Mouse (Mus musculus): ENCODE measurements around the gene Scnn1g. TPM values are rescaled to one million over a fixed set of nuclear protein-coding genes. Genes with fewer than 3 reads are reported as not detected.

The Scnn1g gene
- polyA plus RNA-seq (2012; fragmentation: generic; extraction: Trizol), result not detected

GRCm38 (mm10) chr7:121734171-121734831 lies at the start of gene Scnn1g:
Gene Scnn1g (plus strand): TSS chr7:121734479.
- H3K79me2 ChIP-seq (ENCODE audit: control insufficient read depth, insufficient read depth), result no peaks in the 10 kb centered on the region
- H3K27me3 ChIP-seq (ENCODE audit: control insufficient read depth, insufficient read depth, insufficient read length), result peaks cover 31% of the 10 kb centered on the region
- TF ChIP-seq MYOD1 (IDR thresholded peaks at IDR 0.05; ENCODE audit: control insufficient read depth in 1 of 3, insufficient read length in 2 of 3, low read depth in 2 of 3) (peak in 1 of 3 experiments; percentile 13), USF1 (IDR thresholded peaks at IDR 0.05; ENCODE audit: low read depth) (no peak)
- peak within 1 kb of the TSS; percentile 52 for H3K4me2 ChIP-seq (ENCODE audit: low read depth)
- no peak within 1 kb of the TSS for H3ac ChIP-seq (ENCODE audit: control insufficient read depth, insufficient read length)
- H3K36me3 ChIP-seq (ENCODE audit: control insufficient read depth, insufficient read depth), result no peaks in the 10 kb centered on the region
- H3K4me3 ChIP-seq, result no peak within 1 kb of the TSS

DNA sequence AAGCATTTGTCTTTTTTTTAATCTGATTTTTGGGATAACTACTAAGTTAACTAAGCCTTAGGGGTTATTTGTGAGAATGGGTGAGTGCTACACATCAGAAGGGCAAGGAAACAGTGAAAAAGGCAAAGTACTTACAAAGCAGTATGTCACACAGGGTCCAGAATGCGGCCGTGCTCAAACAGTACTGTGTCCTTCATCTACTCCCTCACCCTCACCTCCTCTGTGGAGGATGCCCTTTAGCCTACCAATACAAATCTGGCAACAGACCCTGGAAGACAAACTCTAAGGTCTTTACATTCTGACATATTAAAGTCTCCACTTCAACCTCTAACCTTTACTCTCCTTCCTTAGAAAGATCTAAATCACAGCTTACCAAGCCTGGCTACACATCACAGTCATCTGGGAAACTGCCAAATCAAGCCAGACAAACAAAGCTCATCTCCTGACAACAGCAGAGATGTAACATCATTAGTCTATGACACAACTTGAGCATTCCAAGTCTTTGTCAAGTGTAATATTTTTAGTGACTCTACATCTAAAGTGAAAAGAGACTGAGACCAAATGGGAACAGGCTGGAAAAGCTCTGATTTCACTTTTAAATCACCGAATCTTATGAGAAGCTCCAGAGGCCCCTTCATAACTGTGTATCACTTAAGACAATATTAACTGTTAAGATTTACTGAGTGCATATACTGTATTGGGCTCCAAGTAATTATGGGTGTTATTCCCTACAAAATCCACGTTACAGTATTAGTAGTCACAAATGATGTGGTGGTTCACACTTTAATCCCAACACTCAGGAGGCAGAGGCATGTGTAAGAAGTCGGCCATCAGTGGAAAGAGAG lies 48.9 kb upstream of the Scnn1g start:
- H3K4me2 ChIP-seq (ENCODE audit: low read depth), result no peak overlapping the region

DNA sequence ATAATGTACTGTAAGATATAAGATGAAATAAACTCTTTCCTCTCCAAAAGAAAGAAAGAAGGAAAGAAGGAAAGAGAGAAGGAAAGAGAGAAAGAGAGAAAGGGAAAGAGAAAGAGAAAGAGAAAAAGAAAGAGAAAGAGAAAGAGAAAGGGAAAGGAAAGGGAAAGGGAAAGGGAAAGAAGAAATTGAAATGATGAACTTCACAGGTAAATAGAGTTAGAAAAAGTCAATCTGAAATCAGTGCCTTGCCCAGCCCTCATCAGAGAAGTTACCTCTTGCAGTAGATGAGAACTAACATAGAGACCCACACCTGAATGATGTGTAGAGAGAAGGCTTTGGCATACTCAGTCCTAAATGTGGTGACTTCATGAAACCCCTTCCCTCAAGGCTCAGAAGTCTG lies 44.9 kb upstream of the Scnn1g start:
- Histone ChIP-seq H3K4me2 (ENCODE audit: low read depth) (no peak overlapping the region), H3ac (ENCODE audit: control insufficient read depth, insufficient read length) (no peak overlapping the region), H3K36me3 (ENCODE audit: control insufficient read depth, insufficient read depth) (no peaks in the 10 kb centered on the region), H3K79me2 (ENCODE audit: control insufficient read depth, insufficient read depth) (peaks cover 94% of the 10 kb centered on the region), H3K27me3 (ENCODE audit: control insufficient read depth, insufficient read depth, insufficient read length) (no peaks in the 10 kb centered on the region), H3K4me3 (no peak overlapping the region)
- no peak for TF ChIP-seq MYOD1 (IDR thresholded peaks at IDR 0.05; ENCODE audit: control insufficient read depth in 1 of 3, insufficient read length in 2 of 3, low read depth in 2 of 3)
- TF ChIP-seq CEBPB (IDR thresholded peaks at IDR 0.05; ENCODE audit: insufficient read depth, poor library complexity, severe bottlenecking), result no peak
- TF ChIP-seq MYOG (IDR thresholded peaks at IDR 0.05; ENCODE audit: control insufficient read depth in 1 of 3, insufficient read depth in 1 of 3, insufficient read length in 2 of 3, low read depth in 2 of 3), result no peak
- no peak for TF ChIP-seq TCF12 (IDR thresholded peaks at IDR 0.05; ENCODE audit: insufficient read depth, poor library complexity, severe bottlenecking)
- TF ChIP-seq POLR2A (IDR thresholded peaks at IDR 0.05; ENCODE audit: insufficient read length, low read depth), result no peak
- no peak for TF ChIP-seq MAX (IDR thresholded peaks at IDR 0.05; ENCODE audit: low read depth)
- TF ChIP-seq TCF3 (IDR thresholded peaks at IDR 0.05; ENCODE audit: insufficient read length, low read depth), result no peak
- no peak for TF ChIP-seq REST (IDR thresholded peaks at IDR 0.05; ENCODE audit: insufficient read depth, insufficient read length)
- no peak for TF ChIP-seq SRF (IDR thresholded peaks at IDR 0.05; ENCODE audit: control insufficient read depth, insufficient read length, low read depth)
- TF ChIP-seq E2F4 (IDR thresholded peaks at IDR 0.05; ENCODE audit: insufficient read depth), result no peak

More for the DNA sequence above, 48.9 kb upstream of the Scnn1g start:
- no peak overlapping the region for H3ac ChIP-seq (ENCODE audit: control insufficient read depth, insufficient read length)
- no peak overlapping the region for H3K4me3 ChIP-seq
- no peaks in the 10 kb centered on the region for H3K27me3 ChIP-seq (ENCODE audit: control insufficient read depth, insufficient read depth, insufficient read length)
- TF ChIP-seq POLR2A (IDR thresholded peaks at IDR 0.05; ENCODE audit: insufficient read length, low read depth) (no peak), REST (IDR thresholded peaks at IDR 0.05; ENCODE audit: insufficient read depth, insufficient read length) (no peak), MYOG (IDR thresholded peaks at IDR 0.05; ENCODE audit: control insufficient read depth in 1 of 3, insufficient read depth in 1 of 3, insufficient read length in 2 of 3, low read depth in 2 of 3) (no peak), E2F4 (IDR thresholded peaks at IDR 0.05; ENCODE audit: insufficient read depth) (no peak), TCF3 (IDR thresholded peaks at IDR 0.05; ENCODE audit: insufficient read length, low read depth) (no peak), SRF (IDR thresholded peaks at IDR 0.05; ENCODE audit: control insufficient read depth, insufficient read length, low read depth) (no peak)
- peaks cover 96% of the 10 kb centered on the region for H3K79me2 ChIP-seq (ENCODE audit: control insufficient read depth, insufficient read depth)
- no peaks in the 10 kb centered on the region for H3K36me3 ChIP-seq (ENCODE audit: control insufficient read depth, insufficient read depth)

GRCm38 (mm10) chr7:121691803-121692202 lies 42.5 kb upstream of the Scnn1g start:
- H3K27me3 ChIP-seq (ENCODE audit: control insufficient read depth, insufficient read depth, insufficient read length), result no peaks in the 10 kb centered on the region
- H3ac ChIP-seq (ENCODE audit: control insufficient read depth, insufficient read length), result no peak overlapping the region
- no peak overlapping the region for H3K4me2 ChIP-seq (ENCODE audit: low read depth)
- H3K79me2 ChIP-seq (ENCODE audit: control insufficient read depth, insufficient read depth), result peaks cover 97% of the 10 kb centered on the region
- H3K4me3 ChIP-seq, result no peak overlapping the region
- no peaks in the 10 kb centered on the region for H3K36me3 ChIP-seq (ENCODE audit: control insufficient read depth, insufficient read depth)
- no peak for TF ChIP-seq MYOG (IDR thresholded peaks at IDR 0.05; ENCODE audit: control insufficient read depth in 1 of 3, insufficient read depth in 1 of 3, insufficient read length in 2 of 3, low read depth in 2 of 3)
- TF ChIP-seq POLR2AphosphoS2 (IDR thresholded peaks at IDR 0.05; ENCODE audit: insufficient read length, low read depth), result no peak
- TF ChIP-seq E2F4 (IDR thresholded peaks at IDR 0.05; ENCODE audit: insufficient read depth), result no peak
- TF ChIP-seq MAX (IDR thresholded peaks at IDR 0.05; ENCODE audit: low read depth), result no peak
- no peak for TF ChIP-seq USF1 (IDR thresholded peaks at IDR 0.05; ENCODE audit: low read depth)

DNA sequence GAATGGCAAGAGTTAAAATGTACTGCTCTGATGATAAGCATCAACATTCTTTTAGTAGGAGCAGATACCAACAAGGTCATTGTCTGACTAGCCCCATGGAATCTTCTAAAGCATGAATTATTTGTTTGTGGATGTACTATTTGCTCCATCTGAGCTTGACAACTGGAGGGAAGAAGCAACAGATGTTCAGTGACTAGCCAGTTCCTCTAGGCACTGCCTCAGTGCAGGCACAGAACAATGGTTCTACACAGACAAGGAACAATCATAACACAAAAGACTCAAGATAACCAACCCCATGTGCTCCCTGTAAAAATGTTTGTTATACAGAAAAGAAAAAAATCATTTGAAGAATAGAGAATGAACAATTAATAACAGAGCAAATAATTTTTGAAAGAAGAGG lies 37.1 kb upstream of the Scnn1g start:
- Histone ChIP-seq H3ac (ENCODE audit: control insufficient read depth, insufficient read length) (no peak overlapping the region), H3K4me2 (ENCODE audit: low read depth) (no peak overlapping the region), H3K27me3 (ENCODE audit: control insufficient read depth, insufficient read depth, insufficient read length) (no peaks in the 10 kb centered on the region), H3K79me2 (ENCODE audit: control insufficient read depth, insufficient read depth) (peaks cover 99% of the 10 kb centered on the region), H3K36me3 (ENCODE audit: control insufficient read depth, insufficient read depth) (no peaks in the 10 kb centered on the region), H3K4me3 (no peak overlapping the region)
- no peak for TF ChIP-seq MAX (IDR thresholded peaks at IDR 0.05; ENCODE audit: low read depth)
- no peak for TF ChIP-seq REST (IDR thresholded peaks at IDR 0.05; ENCODE audit: insufficient read depth, insufficient read length)
- TF ChIP-seq TCF3 (IDR thresholded peaks at IDR 0.05; ENCODE audit: insufficient read length, low read depth), result no peak
- TF ChIP-seq MYOD1 (IDR thresholded peaks at IDR 0.05; ENCODE audit: control insufficient read depth in 1 of 3, insufficient read length in 2 of 3, low read depth in 2 of 3), result peak in 2 of 3 experiments; percentile 5 to 15
